Mouse (Mus musculus) cerebellum, adult 2 months (tissue): Measurements from ENCODE around the gene Med15.

Source experiments
- CTCF ChIP-seq: fragments of 200-500 bp; IDR thresholded peaks from 2 replicates; pipeline ENCODE4 v1.5.1; 2011; ENCODE audit warnings: low read depth, mild to moderate bottlenecking, control low read depth, low read length, moderate library complexity, borderline replicate concordance; ENCODE audit not compliant: insufficient read depth
- POLR2A ChIP-seq: fragments of 200-500 bp; IDR thresholded peaks from 2 replicates; pipeline ENCODE4 v1.6.1; 2011; ENCODE audit warnings: low read length, control low read depth, borderline replicate concordance; ENCODE audit not compliant: insufficient read depth

DNA sequence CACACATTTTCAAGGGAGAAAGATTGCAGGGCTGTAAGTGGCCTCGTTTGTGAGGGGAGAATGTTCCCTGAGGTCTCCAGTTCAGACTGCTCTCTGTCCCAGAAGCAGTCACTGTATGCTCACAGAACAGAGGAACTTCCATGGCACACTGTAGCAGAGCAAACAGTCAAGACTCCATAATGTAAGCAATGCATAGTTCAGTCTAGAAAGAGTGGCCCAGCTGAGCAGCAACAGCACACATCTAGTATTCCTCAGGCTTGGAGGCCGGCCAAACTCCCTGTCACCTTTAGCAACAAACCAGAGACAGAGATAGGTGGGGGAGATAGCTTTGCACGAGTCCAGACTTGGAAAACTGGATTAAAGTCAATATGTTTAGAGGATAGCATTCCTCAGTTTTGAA is 20.3 kb upstream of the Med15 start:
- TF ChIP-seq CTCF, result no peak
- no peak for TF ChIP-seq POLR2A
